Mouse (Mus musculus): ENCODE data around the gene Nsg1. TPM values are rescaled to one million over a fixed set of nuclear protein-coding genes. Genes with fewer than 3 reads are reported as not detected.

The Nsg1 gene
- total and polyA plus RNA-seq, 3 experiments = 0.60 TPM; not detected in 2

DNA sequence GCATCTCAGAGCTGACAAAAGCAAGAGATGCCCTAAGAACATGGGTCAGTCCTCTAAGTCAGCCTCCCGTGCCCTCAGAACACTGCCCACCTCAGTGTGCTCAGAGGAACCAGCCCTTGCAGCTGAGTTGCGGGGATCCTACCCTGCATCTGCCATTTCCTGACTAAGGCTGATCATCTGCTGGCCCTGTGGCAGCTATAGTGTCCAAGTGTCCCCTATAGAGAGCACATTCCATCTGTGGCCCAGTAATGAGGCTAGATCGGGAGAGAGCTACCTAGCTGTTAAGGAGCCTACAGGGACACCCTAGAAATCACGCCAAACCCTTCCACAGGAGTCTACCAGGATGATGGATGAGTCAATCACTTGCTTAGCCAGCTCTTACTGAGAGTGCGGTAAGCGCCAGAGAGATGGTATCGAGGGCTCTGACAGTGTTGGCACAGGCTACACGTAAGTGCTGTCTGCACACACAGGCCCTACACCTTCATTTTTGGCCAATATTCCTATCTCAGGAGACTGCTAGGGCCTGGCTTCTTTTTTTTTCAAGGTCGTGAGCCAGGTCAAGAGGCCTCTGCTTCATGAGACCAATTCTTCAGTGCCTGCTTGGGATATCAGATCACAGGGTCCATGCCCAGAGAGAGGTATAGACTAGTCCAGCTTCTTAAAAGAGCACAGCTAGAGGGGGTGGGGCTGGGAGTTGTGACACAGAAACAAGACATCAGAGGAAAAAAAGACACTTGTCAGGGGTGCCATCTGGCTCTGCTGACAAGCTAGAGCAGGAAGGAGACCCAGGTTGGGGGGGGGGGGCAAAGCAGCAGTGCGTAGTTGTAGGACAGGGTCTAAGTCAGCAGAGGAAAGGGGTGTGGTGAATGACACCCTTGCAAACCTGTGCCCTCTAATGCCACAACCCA lies 7.3 kb downstream of the Nsg1 start:
- Histone ChIP-seq H3K4me1 (ENCODE audit: insufficient read depth, low read depth, low read length) (no peaks in the 10 kb centered on the region), H3K4me3 (ENCODE audit: low read depth, low read length) (no peak overlapping the region), H3K27me3 (ENCODE audit: insufficient read depth, low read length) (no peaks in the 10 kb centered on the region; the same call in 1 of the 2 replicates), H3K9me3 (replicated peaks) (no peaks in the 10 kb centered on the region), H3K36me3 (replicated peaks) (no peaks in the 10 kb centered on the region)
- no peak for TF ChIP-seq CTCF (IDR thresholded peaks at IDR 0.05; ENCODE audit: low read depth, low read length)
- TF ChIP-seq TAL1 (conservative IDR thresholded peaks at IDR 0.05; ENCODE audit: low read depth, low read length) = no peak
- TF ChIP-seq GATA2 (IDR thresholded peaks at IDR 0.05; ENCODE audit: borderline replicate concordance, low read depth, low read length) = no peak
- TF ChIP-seq POLR2AphosphoS5 (IDR thresholded peaks at IDR 0.05; ENCODE audit: insufficient replicate concordance, low read depth, low read length) = no peak
- TF ChIP-seq GATA1 (IDR thresholded peaks at IDR 0.05; ENCODE audit: borderline replicate concordance, low read length) = no peak
- ATAC-seq (ENCODE audit: extremely low read depth, insufficient number of reproducible peaks, low FRiP score, poor library complexity, severe bottlenecking) (no peak), DNase-seq (ENCODE audit: low spot score) (no peak)

DNA sequence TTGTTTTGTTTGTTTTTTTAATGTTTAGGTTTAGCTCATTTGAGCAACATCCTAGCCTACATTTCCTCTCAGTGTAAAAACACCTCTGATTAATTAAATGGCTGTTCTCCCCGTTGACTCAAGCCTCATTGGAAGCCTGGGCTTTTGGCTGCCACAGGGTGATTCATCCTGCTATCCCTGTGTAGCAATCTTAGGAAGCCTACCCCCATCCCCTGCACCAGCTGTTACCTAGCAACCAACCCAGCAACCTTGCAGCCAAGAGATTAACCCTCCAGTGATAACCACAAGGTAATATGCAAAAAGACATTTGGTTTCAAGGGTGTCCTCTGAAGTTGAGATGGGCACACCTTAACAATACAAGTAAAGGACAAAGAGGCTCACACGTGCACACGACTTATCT lies 8.4 kb downstream of the Nsg1 start:
- Histone ChIP-seq H3K27me3 (ENCODE audit: insufficient read depth, low read length) (no peaks in the 10 kb centered on the region), H3K9me3 (replicated peaks) (no peaks in the 10 kb centered on the region), H3K36me3 (replicated peaks) (no peaks in the 10 kb centered on the region), H3K4me1 (ENCODE audit: insufficient read depth, low read depth, low read length) (no peaks in the 10 kb centered on the region), H3K4me3 (ENCODE audit: low read depth, low read length) (no peak overlapping the region)
- DNase-seq (ENCODE audit: low spot score) (no peak), ATAC-seq (ENCODE audit: extremely low read depth, insufficient number of reproducible peaks, low FRiP score, poor library complexity, severe bottlenecking) (no peak)
- TF ChIP-seq CTCF (IDR thresholded peaks at IDR 0.05; ENCODE audit: low read depth, low read length) (no peak), POLR2AphosphoS5 (IDR thresholded peaks at IDR 0.05; ENCODE audit: insufficient replicate concordance, low read depth, low read length) (no peak), GATA1 (IDR thresholded peaks at IDR 0.05; ENCODE audit: borderline replicate concordance, low read length) (no peak), TAL1 (conservative IDR thresholded peaks at IDR 0.05; ENCODE audit: low read depth, low read length) (no peak), GATA2 (IDR thresholded peaks at IDR 0.05; ENCODE audit: borderline replicate concordance, low read depth, low read length) (no peak)

DNA sequence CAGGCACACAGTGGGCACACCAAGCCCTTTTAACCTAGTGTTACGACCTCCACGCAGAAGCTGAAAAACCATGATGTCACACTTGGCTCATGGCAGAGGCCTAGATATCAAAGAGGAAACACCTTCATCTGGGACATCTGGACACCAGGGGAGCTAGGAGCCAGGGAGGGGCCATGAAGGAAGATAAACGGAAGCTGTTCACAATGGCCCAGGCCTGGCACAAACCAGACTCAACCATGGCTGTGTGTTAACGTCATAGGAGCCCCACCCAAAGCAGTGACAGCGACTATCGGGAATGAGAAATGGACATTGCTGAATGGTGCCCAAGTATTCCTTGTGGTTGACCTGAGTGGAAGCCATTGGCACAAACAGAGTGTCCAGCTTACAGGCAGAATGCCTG lies 13.2 kb downstream of the Nsg1 start:
- Histone ChIP-seq H3K27me3 (ENCODE audit: insufficient read depth, low read length) (peaks cover 5% of the 10 kb centered on the region; the same call in 1 of the 2 replicates), H3K9me3 (replicated peaks) (no peaks in the 10 kb centered on the region), H3K36me3 (replicated peaks) (no peaks in the 10 kb centered on the region), H3K4me1 (ENCODE audit: insufficient read depth, low read depth, low read length) (no peaks in the 10 kb centered on the region), H3K4me3 (ENCODE audit: low read depth, low read length) (no peak overlapping the region)
- TF ChIP-seq POLR2AphosphoS5 (IDR thresholded peaks at IDR 0.05; ENCODE audit: insufficient replicate concordance, low read depth, low read length) (no peak), TAL1 (conservative IDR thresholded peaks at IDR 0.05; ENCODE audit: low read depth, low read length) (no peak), CTCF (IDR thresholded peaks at IDR 0.05; ENCODE audit: low read depth, low read length) (no peak), GATA2 (IDR thresholded peaks at IDR 0.05; ENCODE audit: borderline replicate concordance, low read depth, low read length) (no peak), GATA1 (IDR thresholded peaks at IDR 0.05; ENCODE audit: borderline replicate concordance, low read length) (no peak)
- ATAC-seq (ENCODE audit: extremely low read depth, insufficient number of reproducible peaks, low FRiP score, poor library complexity, severe bottlenecking) (no peak), DNase-seq (ENCODE audit: low spot score) (no peak)

DNA sequence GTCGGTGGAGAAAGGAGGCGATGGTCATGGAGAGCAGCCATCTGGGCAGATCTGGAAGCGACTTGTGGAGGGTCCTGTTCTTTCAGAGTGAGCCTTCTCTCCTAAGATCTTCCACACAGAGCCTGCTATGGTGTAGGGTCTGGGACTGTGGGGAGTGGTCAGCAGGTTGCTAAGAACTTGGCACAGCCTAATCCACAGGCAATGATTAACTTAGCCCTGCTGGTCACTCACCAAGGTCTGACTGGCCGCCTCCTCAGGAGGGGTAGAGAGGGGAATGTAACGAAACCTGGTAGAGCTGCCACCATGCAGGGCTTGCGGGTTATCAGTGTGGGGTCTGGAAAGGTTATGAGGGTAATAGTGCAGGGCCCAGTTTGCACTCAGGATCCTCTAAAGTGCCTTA lies 18.8 kb downstream of the Nsg1 start:
- peaks cover 5% of the 10 kb centered on the region; the same call in 1 of the 2 replicates for H3K27me3 ChIP-seq (ENCODE audit: insufficient read depth, low read length)
- DNase-seq (ENCODE audit: low spot score) = no peak
- H3K9me3 ChIP-seq (replicated peaks) = no peaks in the 10 kb centered on the region
- no peak for TF ChIP-seq GATA1 (IDR thresholded peaks at IDR 0.05; ENCODE audit: borderline replicate concordance, low read length)
- TF ChIP-seq POLR2AphosphoS5 (IDR thresholded peaks at IDR 0.05; ENCODE audit: insufficient replicate concordance, low read depth, low read length) = no peak
- no peak for TF ChIP-seq GATA2 (IDR thresholded peaks at IDR 0.05; ENCODE audit: borderline replicate concordance, low read depth, low read length)
- no peak for TF ChIP-seq CTCF (IDR thresholded peaks at IDR 0.05; ENCODE audit: low read depth, low read length)
- no peak for TF ChIP-seq TAL1 (conservative IDR thresholded peaks at IDR 0.05; ENCODE audit: low read depth, low read length)
- H3K36me3 ChIP-seq (replicated peaks) = peaks cover 19% of the 10 kb centered on the region
- no peak for ATAC-seq (ENCODE audit: extremely low read depth, insufficient number of reproducible peaks, low FRiP score, poor library complexity, severe bottlenecking)
- no peaks in the 10 kb centered on the region for H3K4me1 ChIP-seq (ENCODE audit: insufficient read depth, low read depth, low read length)
- no peak overlapping the region for H3K4me3 ChIP-seq (ENCODE audit: low read depth, low read length)

DNA sequence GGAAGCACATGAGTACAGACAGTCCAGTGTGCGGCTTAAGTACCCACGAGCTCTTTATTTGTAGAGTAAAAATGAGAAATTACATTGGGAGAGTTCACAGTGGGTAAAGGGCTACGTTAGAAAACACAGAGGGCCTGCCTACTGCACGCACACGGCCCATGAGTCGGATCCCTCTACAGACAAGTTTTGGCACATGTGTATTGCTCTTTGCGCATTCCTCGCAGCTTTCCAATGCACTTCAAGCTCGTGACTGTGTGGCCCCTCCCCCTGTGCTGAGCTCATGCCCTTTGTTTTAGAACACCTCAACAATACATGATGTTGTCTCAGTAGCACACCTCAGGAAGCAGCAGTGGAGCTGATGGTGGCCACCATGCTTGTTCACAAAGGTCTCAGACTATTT lies 22.5 kb downstream of the Nsg1 start:
- no peaks in the 10 kb centered on the region for H3K4me1 ChIP-seq (ENCODE audit: insufficient read depth, low read depth, low read length)
- no peak overlapping the region for H3K4me3 ChIP-seq (ENCODE audit: low read depth, low read length)
- H3K9me3 ChIP-seq (replicated peaks) = peaks cover 2% of the 10 kb centered on the region
- H3K36me3 ChIP-seq (replicated peaks) = peaks cover 25% of the 10 kb centered on the region
- no peak for ATAC-seq (ENCODE audit: extremely low read depth, insufficient number of reproducible peaks, low FRiP score, poor library complexity, severe bottlenecking)
- no peak for DNase-seq (ENCODE audit: low spot score)
- TF ChIP-seq CTCF (IDR thresholded peaks at IDR 0.05; ENCODE audit: low read depth, low read length) (no peak), GATA2 (IDR thresholded peaks at IDR 0.05; ENCODE audit: borderline replicate concordance, low read depth, low read length) (no peak), TAL1 (conservative IDR thresholded peaks at IDR 0.05; ENCODE audit: low read depth, low read length) (no peak), GATA1 (IDR thresholded peaks at IDR 0.05; ENCODE audit: borderline replicate concordance, low read length) (no peak)
- H3K27me3 ChIP-seq (ENCODE audit: insufficient read depth, low read length) = no peaks in the 10 kb centered on the region

DNA sequence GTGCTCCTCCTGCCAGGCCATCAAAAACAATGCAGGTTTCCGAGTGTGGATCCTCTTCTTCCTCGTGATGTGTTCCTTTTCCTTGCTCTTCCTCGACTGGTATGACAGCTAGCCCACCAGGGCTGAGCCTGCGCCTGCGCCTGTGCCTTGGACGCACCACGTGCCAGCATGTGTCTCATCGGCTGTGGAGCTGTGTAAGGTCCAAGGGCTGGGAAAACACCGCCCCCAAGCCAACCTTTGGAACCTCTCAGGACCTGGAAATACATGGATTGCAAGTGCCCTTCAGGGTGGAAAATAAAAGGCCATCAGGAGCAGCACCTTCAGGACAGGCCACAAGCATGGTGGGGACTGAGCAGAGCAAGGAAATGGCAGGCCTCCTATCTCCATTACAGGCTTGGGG lies 23.5 kb downstream of the Nsg1 start:
- Histone ChIP-seq H3K36me3 (replicated peaks) (peaks cover 25% of the 10 kb centered on the region), H3K4me3 (ENCODE audit: low read depth, low read length) (no peak overlapping the region), H3K9me3 (replicated peaks) (peaks cover 2% of the 10 kb centered on the region), H3K27me3 (ENCODE audit: insufficient read depth, low read length) (no peaks in the 10 kb centered on the region), H3K4me1 (ENCODE audit: insufficient read depth, low read depth, low read length) (no peaks in the 10 kb centered on the region)
- ATAC-seq (ENCODE audit: extremely low read depth, insufficient number of reproducible peaks, low FRiP score, poor library complexity, severe bottlenecking) (no peak), DNase-seq (ENCODE audit: low spot score) (no peak)
- TF ChIP-seq TAL1 (conservative IDR thresholded peaks at IDR 0.05; ENCODE audit: low read depth, low read length) = no peak
- TF ChIP-seq GATA2 (IDR thresholded peaks at IDR 0.05; ENCODE audit: borderline replicate concordance, low read depth, low read length) = no peak
- TF ChIP-seq POLR2AphosphoS5 (IDR thresholded peaks at IDR 0.05; ENCODE audit: insufficient replicate concordance, low read depth, low read length) = no peak
- TF ChIP-seq CTCF (IDR thresholded peaks at IDR 0.05; ENCODE audit: low read depth, low read length) = no peak
- no peak for TF ChIP-seq GATA1 (IDR thresholded peaks at IDR 0.05; ENCODE audit: borderline replicate concordance, low read length)
